Mouse (Mus musculus): ENCODE measurements around the gene Scn4a. TPM values are rescaled to one million over a fixed set of nuclear protein-coding genes. Genes with fewer than 3 reads are reported as not detected.
A peak's percentile ranks its signal among the peaks of the same experiment; 100 is the strongest.

The Scn4a gene
- total RNA-seq, 2 experiments from 2014 or later, result 0.09 to 0.34 TPM

- intact Hi-C loops (cut with DNase I), result no loop called here
- no peak for DNase-seq (ENCODE audit: extremely low spot score in 1 of 2, low spot score in 2 of 2)
Measured at GRCm38 (mm10) chr11:106286987-106287386, 66.1 kb downstream of the Scn4a start.

GRCm38 (mm10) chr11:106286206-106286605 lies 66.9 kb downstream of the Scn4a start:
- intact Hi-C loops (cut with DNase I), result no loop called here

GRCm38 (mm10) chr11:106284126-106284525 lies 69.0 kb downstream of the Scn4a start:
- DNase-seq (ENCODE audit: extremely low spot score in 1 of 2, low spot score in 2 of 2), result no peak
- intact Hi-C loops (cut with DNase I), result no loop called here

More at GRCm38 (mm10) chr11:106286206-106286605, 66.9 kb downstream of the Scn4a start:
- DNase-seq (ENCODE audit: extremely low spot score in 1 of 2, low spot score in 2 of 2), result no peak

DNA sequence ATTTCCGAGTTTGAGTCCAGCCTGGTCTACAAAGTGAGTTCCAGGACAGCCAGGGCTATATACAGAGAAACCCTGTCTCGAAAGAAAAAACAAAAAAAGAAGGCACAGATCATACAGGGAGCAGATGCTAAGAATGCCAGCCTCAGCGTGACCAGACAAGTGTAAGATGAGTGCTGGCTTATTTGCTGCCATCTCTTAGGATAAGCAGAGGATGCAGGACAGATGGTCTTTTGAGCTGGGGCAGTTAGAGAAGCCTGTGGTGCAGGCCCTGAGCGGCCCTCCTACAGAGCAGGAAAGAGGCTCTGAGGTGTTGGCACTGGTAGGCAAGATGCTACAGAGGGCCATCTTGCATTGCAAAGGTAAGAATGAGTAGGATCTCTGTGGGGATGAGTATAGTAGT lies 69.7 kb downstream of the Scn4a start:
- intact Hi-C loops (cut with DNase I), result no loop called here

DNA sequence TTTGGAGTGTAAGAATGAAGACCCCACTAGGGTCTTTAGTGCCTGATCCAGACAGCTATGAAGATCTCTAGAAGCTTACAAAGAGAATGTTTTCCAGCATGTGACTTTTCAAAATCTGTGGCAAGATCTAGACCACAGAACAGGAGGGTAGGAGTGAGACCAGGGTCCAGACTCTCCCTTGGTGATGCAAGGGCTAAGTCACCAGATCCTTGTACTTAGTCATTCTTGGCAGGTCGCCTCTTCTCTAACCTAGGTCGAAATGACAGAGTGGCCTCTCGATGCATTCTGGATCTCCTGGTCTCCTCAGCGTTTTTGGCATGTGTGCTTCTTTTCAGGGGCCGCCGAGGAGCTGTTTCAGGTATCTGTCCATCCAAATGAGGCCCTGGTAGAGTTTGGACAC lies 70.6 kb downstream of the Scn4a start:
- DNase-seq (ENCODE audit: extremely low spot score in 1 of 2, low spot score in 2 of 2), result no peak
- intact Hi-C loops (cut with DNase I), result no loop called here

More for the DNA sequence above, 69.7 kb downstream of the Scn4a start:
- DNase-seq (ENCODE audit: extremely low spot score in 1 of 2, low spot score in 2 of 2), result no peak

GRCm38 (mm10) chr11:106276454-106276853 lies 76.6 kb downstream of the Scn4a start, which contains the start of gene Tcam1:
Gene Tcam1 (plus strand): TSS chr11:106276672.
- intact Hi-C loops (cut with DNase I), result loop anchor here (5.0 kb wide), 1 partner anchor 46 kb away; no protein-coding TSS in a partner anchor
- peak; percentile 90 to 92 for DNase-seq (ENCODE audit: extremely low spot score in 1 of 2, low spot score in 2 of 2)

DNA sequence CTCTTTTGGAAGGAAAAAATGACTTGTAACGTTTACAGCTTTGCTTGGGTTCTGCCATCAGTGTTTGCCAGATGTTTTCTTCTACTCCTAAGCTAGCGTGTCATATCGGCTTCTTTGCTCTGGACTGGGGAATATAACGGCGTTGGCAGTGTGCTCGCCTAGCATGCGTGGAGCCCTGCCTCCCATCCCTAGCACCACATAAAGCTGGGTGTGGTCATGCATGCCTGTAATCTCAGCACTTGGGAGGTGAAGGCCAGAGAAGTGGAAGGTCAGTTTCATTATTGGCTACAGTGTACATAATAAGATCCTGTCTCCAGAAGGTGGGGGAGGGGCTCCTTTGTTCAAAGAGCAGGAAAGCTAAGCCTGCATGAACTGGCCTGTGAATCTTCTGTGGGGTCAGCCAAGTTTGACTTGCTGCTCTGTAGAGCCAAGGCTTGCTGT lies 78.1 kb downstream of the Scn4a start:
- DNase-seq (ENCODE audit: extremely low spot score in 1 of 2, low spot score in 2 of 2), result peak in 1 of 2 experiments; percentile 74
- intact Hi-C loops (cut with DNase I), result loop anchor here (5.0 kb wide), 1 partner anchor 47 kb away; no protein-coding TSS in a partner anchor

- intact Hi-C loops (cut with DNase I), result no loop called here
- DNase-seq (ENCODE audit: extremely low spot score in 1 of 2, low spot score in 2 of 2), result no peak
Measured at GRCm38 (mm10) chr11:106274374-106274773, 78.7 kb downstream of the Scn4a start.

- intact Hi-C loops (cut with DNase I), result no loop called here
- DNase-seq (ENCODE audit: extremely low spot score in 1 of 2, low spot score in 2 of 2), result no peak
Measured at GRCm38 (mm10) chr11:106273811-106274210, 79.3 kb downstream of the Scn4a start.

GRCm38 (mm10) chr11:106273311-106273684 lies 79.8 kb downstream of the Scn4a start:
- intact Hi-C loops (cut with DNase I), result no loop called here

DNA sequence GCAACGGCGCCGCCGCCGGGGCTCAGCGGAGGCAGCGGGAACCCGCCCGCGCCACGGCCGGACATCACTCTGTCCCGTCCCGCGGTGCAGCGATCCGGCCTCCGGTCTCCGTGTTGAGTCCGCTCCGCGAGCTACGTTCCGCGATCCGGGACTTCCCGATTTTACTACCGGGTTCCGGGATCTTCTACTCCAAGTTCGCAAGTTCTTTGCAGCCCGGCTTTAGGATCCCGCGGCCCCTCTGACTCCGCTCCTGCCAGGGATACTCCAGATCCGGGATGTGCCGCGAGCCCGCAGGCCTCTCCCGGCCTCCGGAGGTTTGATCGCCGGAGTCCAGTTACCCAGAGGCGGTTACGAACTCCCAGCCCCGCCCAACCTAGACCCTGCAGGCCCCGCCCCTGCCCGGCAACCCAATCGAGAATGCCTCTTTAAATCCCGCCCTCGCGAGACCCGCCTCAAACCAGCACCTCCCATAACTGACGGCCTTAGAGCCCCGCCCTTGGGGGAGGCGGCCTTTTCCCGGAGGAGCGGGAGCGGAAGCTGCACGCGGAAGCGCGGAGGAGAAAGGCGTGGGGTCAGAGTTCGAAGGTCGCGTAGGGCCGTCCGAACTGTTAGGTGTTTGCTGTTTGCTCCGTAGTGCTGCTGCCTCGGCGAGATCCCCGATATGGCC lies 80.3 kb downstream of the Scn4a start, which contains the start of gene Smarcd2:
Gene Smarcd2 (minus strand): TSS at position 329 of the 667 bp plus-strand sequence.
- DNase-seq (ENCODE audit: extremely low spot score in 1 of 2, low spot score in 2 of 2), result peak; percentile 99 to 100
- intact Hi-C loops (cut with DNase I), result no loop called here

More at GRCm38 (mm10) chr11:106273311-106273684, 79.8 kb downstream of the Scn4a start:
- no peak for DNase-seq (ENCODE audit: extremely low spot score in 1 of 2, low spot score in 2 of 2)

DNA sequence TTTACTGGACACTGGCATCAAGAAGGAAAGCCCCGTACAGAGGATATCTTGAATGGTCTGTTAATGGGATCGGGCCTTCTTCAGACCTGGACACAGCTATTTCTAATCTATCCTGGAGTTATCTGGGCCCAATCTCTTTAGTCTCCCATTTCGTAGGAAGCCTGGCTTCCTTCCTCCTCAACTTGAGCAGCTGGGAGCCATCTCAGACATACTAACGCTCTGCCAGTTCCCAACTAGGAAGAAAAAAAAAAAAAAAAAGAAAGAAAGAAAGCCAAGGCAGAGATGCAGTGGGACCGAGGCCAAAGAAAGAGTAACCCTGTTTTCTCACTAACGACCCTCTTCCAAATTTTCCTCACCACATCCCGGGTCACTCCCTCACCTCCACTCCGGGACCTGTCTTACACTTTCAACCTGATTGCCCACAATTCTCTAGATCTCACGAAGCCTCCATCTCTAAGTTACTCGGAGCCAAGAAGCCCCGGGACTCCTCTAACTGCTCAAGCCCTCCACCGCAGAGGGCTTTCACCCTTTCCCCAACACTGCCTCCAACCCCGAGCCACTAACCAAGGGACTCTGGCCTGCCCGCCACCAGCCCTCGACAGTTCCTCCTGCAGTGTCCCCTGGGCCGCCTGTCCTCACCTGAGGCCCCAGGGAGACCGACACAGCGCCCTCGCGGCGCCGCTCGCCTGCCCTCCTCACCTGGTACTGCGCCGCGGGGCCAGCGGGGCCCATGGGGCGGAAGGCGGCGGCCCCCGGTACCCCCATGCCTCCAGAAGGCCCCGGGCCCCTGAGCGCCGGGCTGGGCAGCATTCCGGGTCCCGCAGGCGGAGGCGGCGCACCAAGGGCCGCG lies 81.1 kb downstream of the Scn4a start:
- peak in 1 of 2 experiments; percentile 63 for DNase-seq (ENCODE audit: extremely low spot score in 1 of 2, low spot score in 2 of 2)
- intact Hi-C loops (cut with DNase I), result no loop called here

DNA sequence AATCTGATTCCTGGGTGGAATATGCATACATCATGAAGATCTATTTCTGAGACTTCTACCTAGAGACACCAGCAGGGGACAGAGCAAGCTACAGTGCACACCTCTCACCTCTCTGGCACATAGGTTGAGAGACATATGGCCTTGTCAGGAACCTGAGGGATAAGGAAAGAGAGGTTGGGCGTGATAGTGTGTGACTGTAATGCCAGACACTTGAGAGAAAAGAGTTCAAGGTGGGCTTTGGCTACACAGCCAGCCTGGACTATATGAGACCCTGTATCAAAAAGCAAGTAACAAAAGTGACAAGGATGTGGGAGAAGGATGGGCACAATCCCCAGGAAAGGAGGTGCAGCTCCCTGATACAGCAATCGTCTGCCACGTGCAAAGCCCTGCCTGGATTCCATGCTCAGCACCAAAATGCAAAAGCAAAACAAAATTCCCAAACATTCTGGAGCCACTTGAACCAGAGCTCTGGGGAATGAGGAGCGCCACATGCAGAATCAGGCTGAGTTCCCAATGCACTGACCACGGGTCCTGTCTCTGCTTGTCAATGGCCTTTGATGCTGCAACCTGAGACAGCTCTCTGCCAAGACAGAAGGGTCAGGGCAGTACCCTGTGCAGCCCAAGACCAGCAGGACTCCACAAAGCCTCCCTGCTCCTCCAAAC lies 81.8 kb downstream of the Scn4a start:
- peak in 1 of 2 experiments; percentile 21 for DNase-seq (ENCODE audit: extremely low spot score in 1 of 2, low spot score in 2 of 2)
- intact Hi-C loops (cut with DNase I), result no loop called here

GRCm38 (mm10) chr11:106269060-106269431 lies 84.0 kb downstream of the Scn4a start:
- peak in 1 of 2 experiments; percentile 33 for DNase-seq (ENCODE audit: extremely low spot score in 1 of 2, low spot score in 2 of 2)
- intact Hi-C loops (cut with DNase I), result no loop called here

Other genes with a start within 250 kb of the Scn4a start
- 1 to 10 TPM in 1 of 2 experiments, not detected in 1; 1.5 TPM for gene Gm10840, start 192.4 kb downstream of the Scn4a start, total RNA-seq (2021)
- 10 to 100 TPM; 79.4 to 89.1 TPM for gene Limd2, start 192.4 kb downstream of the Scn4a start, total RNA-seq (2021)
- 10 to 100 TPM; 27.5 to 28.2 TPM for gene Strada, start 151.1 kb downstream of the Scn4a start, total RNA-seq (2021)
- 10 to 100 TPM; 77.3 to 85.3 TPM for gene Ccdc47, start 136.9 kb downstream of the Scn4a start, total RNA-seq (2021)
- 10 to 100 TPM; 67.9 to 72.7 TPM for gene Ddx42, start 136.4 kb downstream of the Scn4a start, total RNA-seq (2021)
- gene Ftsj3, start 97.2 kb downstream of the Scn4a start, total RNA-seq (2021), result 10 to 100 TPM; 31.0 to 32.8 TPM
- 100 to 1,000 TPM; 127 to 134 TPM for gene Psmc5, start 97.1 kb downstream of the Scn4a start, total RNA-seq (2021)
- gene Smarcd2, start 80.3 kb downstream of the Scn4a start, total RNA-seq (2021), result 10 to 100 TPM; 13.8 to 14.1 TPM
- gene Tcam1, start 76.6 kb downstream of the Scn4a start, total RNA-seq (2021), result under 1 TPM; 0.21 to 0.22 TPM
- not detected for gene Gh, start 51.4 kb downstream of the Scn4a start, total RNA-seq (2021)
- gene Cd79b, start 38.5 kb downstream of the Scn4a start, total RNA-seq (2021), result under 1 TPM; 0.58 to 0.79 TPM
- gene Prr29, start 12.2 kb upstream of the Scn4a start, total RNA-seq (2021), result not detected
- gene Icam2, start 34.8 kb upstream of the Scn4a start, total RNA-seq (2021), result 1 to 10 TPM; 4.8 to 5.6 TPM
- 1 to 10 TPM; 7.6 to 9.5 TPM for gene Ern1, start 134.6 kb upstream of the Scn4a start, total RNA-seq (2021)